Mouse (Mus musculus) left cerebral cortex, adult 9 months (tissue): Measurements from ENCODE around the gene Nck2.
A peak's percentile ranks its signal among the peaks of the same experiment; 100 is the strongest.

Source experiments
- DNase-seq, 2 experiments: peaks; one replicate each; pipeline ENCODE4 v3.0.0; 2022; ENCODE audit warnings: low spot score in 2 of 2

Gene Nck2

GRCm38 (mm10) chr1:43444531-43444930 lies at the start of gene Nck2:
Gene Nck2, plus strand, starts transcription at chr1:43444579.
- DNase-seq, result no peak

DNA sequence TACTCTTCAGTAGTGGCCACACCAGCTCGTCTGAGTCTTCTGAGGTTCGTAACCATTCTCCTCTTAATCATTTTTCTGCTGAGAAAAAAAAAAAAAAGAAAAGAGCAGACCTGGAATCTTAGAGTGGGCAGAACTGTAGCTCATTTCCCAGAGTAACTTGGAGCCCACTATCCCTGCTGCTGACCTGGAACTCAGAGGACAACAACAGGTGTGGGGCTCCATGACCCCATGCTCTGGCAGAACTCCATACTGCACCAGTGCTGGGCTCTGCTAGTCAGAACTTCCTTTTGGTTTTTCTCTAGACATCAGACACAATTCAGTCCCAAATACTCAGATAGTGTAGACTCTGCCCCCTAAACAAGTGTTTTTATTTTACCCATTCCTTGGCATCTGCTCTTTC lies 49.3 kb upstream of the Nck2 start:
- DNase-seq, result no peak

GRCm38 (mm10) chr1:43395799-43396198 lies 48.6 kb upstream of the Nck2 start:
- DNase-seq, result no peak

- DNase-seq, result no peak
These were observed 47.9 kb upstream of the Nck2 start for GRCm38 (mm10) chr1:43396522-43396921.

DNA sequence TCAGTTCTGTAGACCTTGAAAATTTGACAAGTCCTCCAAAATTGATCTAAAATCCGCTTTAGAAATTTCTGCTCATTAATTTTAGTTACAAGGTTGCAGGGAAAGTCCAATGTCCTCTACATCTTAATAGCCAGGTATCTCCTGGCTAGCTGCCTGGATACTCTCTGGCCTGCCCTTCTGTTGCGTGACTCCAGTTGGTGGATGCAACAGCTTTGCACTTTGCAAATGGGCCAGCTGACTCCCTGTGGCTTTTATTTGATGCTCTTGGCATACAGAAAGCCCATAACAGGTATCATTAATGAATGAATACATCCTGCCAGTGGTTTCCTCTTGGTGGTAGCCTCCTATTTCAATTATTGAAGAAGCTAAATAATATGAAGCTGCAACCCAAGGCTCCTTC lies 47.3 kb upstream of the Nck2 start:
- no peak for DNase-seq

GRCm38 (mm10) chr1:43398738-43399601 lies 45.4 kb upstream of the Nck2 start:
- no peak for DNase-seq

DNA sequence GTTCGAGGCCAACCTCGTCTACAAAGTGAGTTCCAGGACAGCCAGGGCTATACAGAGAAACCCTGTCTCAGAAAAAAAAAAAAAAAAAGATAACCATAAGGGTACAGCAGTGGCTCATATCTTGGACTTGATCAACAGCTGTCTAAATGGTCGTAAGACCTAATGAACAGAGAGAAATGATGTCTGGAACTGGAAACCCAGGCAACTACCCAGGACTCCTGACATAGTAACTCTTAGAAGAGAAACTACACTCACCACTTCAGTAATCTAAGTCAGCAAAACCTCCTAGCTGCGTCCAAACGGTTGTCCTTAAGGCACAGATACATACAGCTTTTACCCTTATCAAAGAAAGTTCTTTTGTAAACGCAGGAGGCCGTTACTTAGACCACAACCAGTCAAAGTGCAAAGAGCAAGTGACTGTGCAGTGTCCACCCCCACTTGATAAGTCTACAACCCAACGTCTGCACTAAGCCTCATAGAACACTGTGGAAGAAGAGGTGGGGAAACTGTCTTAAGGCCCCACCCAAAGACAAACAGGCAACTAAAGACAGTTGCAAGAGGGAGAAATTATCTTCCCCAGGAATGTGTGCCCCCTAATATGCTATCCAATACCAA lies 44.7 kb upstream of the Nck2 start:
- no peak for DNase-seq

GRCm38 (mm10) chr1:43400655-43401054 lies 43.7 kb upstream of the Nck2 start:
- DNase-seq, result no peak

DNA sequence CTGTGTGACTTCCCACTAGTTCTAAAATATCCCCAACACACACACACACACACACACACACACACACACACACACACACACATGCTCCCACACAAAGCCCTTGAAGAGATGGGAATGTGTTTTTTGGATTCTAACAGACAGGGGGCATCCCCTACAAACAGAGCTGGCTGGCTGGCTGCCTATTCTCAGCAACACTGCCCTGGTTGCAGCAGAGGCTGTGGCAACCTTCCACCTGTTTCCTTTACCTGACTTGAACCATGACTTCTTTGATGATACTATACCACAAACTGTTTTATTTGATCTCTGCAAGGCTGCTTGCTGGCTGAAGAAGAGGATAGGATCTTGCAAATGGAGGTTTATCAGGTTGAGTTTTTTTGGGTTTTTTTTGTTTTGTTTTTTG lies 41.0 kb upstream of the Nck2 start:
- DNase-seq, result no peak

GRCm38 (mm10) chr1:43404693-43405678 lies 39.4 kb upstream of the Nck2 start:
- no peak for DNase-seq

- no peak for DNase-seq
These were observed 35.4 kb upstream of the Nck2 start for GRCm38 (mm10) chr1:43409019-43409418.

- DNase-seq, result no peak
These were observed 31.6 kb upstream of the Nck2 start for GRCm38 (mm10) chr1:43412825-43413224.

DNA sequence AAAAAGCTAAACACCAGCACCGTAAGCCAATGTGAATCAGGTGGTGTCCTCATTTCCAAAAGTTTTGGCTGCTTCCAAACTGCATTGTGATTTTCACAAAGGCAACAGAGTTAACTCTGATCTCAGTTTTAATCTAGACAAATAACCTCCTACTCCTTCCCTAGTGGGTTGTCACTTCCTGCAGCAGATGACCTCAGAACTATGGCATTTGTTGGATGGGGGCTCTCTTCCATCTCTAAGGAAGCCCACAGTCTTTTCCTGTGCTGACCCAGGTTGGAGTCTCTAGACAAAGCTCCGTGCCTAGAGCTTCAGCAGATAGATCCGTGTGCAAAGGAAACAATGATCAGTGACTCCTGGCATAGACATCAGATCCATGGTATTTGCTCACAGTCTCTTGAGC lies 31.1 kb upstream of the Nck2 start:
- DNase-seq, result no peak

DNA sequence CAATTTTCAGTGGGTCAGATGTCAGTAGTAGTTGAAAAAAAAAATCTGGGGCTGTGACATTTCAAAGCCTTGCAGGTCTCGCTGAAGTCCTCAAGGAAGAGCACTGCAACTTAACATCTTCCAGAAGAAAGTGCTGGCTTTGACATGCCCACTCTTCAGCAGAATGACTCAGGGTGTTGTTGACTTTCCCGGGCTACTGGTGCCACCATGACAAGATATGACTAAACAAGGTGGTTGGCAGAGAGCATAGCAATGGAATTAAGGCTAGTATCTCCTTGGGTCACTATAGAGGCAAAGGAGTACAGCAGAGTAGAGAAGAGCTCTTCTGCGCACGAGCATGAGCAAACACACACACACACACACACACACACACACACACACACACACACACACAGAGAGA lies 30.6 kb upstream of the Nck2 start:
- DNase-seq, result no peak

GRCm38 (mm10) chr1:43414228-43414627 lies 30.2 kb upstream of the Nck2 start:
- DNase-seq, result no peak

DNA sequence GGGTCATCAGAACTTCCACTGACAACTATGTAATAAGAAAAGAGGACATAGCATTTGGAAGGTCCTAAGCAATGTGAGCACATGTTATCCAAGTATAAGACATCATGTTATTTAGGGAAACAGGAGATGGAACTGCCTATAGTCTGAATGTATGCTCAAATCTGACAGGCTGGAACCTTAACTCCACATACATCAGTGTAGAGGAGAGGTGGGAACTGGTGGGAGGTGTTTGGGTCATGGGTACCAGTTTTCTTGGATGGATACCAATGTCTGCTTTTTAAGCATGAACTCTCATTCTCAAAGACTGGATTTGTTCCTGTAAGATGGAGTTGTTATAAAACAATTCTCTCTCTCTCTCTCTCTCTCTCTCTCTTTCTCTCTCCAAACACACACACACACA lies 29.4 kb upstream of the Nck2 start:
- peak in 1 of 2 experiments; percentile 14 for DNase-seq

GRCm38 (mm10) chr1:43422969-43423748 lies 21.2 kb upstream of the Nck2 start:
- DNase-seq, result no peak

GRCm38 (mm10) chr1:43426526-43426925 lies 17.9 kb upstream of the Nck2 start:
- no peak for DNase-seq

- no peak for DNase-seq
These were observed 17.3 kb upstream of the Nck2 start for GRCm38 (mm10) chr1:43426993-43427535.

DNA sequence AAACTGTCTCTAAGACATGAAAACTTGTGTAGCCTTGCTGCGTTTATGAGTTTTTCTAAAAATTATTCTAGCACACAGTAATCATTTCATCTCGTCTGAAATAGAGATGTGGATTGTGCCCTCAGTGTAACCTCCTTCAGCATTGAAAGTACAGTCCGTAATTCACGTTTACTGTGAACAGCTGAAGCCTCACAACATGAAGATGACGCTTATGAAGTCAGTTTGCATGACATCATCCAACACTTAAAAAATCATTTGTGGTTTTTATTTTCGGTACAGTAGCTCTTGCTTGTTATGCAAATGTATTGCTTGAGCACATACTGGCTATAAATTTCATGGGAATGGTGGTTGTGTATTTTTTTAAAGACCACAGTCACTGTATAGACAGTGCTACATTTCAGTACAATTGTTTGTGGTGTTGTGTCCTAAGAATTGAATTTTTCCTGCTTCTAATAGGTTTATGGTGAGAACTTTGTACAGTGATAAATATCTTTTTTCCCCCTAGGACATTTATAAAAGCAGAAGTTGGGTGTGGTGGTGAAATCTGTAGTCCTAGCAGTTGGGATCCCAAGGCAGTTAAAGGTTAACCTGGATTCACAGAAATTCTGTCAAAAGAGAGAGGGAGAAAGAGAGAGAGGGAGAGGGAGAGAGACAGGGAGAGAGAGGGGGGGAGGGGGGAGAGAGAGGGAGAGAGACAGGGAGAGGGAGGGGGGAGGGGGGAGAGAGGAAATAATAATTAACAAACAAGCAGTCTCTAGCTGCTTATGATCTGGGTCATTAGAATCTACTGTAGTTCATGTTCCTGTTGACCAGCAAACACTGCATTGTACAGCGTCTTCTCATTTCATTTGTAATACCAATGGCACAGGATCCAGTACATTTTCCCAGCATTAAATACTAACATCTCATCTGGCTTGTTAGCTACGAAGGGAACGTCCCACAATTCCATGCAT lies 14.2 kb upstream of the Nck2 start:
- DNase-seq, result no peak
